Mouse (Mus musculus): ENCODE results near the gene Slc29a2. TPM values are rescaled to one million over a fixed set of nuclear protein-coding genes. Genes with fewer than 3 reads are reported as not detected.

Slc29a2 gene
- polyA plus RNA-seq, 1 experiment from 2014 or later, result 1.7 TPM

DNA sequence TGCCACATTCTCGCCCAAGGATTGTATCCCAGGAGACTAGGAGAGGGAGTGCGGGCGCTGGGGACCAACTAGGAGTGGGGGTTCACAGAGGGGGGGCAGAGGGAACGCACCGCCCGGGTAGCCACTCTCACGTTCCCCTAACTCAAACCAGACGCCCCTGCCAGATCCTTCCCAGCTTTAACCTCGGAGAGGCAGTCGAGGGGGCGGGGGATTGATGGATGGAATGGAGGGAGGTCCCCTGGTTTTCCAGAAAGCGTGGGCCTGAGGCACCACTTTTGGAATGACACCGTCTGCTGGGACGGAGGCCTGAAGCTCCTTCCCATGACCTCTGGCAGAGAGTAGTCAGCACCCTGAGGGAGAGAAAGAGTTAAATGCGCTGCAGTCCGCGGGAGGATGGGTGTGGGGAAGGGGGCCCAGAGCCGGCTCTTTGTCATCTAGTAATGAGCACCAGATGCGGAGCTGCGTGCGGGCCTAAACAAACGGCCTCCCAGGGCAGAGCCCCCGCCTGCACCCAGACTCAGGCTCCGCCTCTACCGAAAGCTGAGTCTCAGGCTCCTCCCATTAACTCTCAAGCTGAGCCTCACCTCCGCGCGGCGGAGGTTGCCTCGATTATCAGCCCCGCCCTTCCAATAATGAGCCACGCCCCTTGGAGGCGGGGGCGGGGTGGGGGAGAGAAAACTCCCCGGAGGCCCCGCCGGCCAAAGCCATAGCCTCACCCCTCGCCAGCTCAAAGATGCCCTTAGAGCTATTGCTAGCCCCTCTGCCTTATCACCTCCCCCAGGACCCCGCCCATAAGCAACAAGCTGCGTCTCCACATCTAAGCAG lies 48.1 kb downstream of the Slc29a2 start:
- Histone ChIP-seq H3K27me3 (peaks cover 73% of the 10 kb centered on the region), H3K9ac (peak overlapping the region; percentile 67), H3K9me3 (replicated peaks) (no peaks in the 10 kb centered on the region), H3K4me1 (replicated peaks) (peaks cover 59% of the 10 kb centered on the region), H3K36me3 (no peaks in the 10 kb centered on the region), H3K4me2 (peak overlapping the region; percentile 84), H3K27ac (peak overlapping the region; percentile 45), H3K4me3 (replicated peaks) (peak overlapping the region; percentile 59)
- 4% methylated on average over 39 of the region's 40 CpGs for WGBS (ENCODE audit: insufficient replicate concordance)
- ATAC-seq (ENCODE audit: low read depth) (peak; percentile 73), DNase-seq (peak; percentile 82)

DNA sequence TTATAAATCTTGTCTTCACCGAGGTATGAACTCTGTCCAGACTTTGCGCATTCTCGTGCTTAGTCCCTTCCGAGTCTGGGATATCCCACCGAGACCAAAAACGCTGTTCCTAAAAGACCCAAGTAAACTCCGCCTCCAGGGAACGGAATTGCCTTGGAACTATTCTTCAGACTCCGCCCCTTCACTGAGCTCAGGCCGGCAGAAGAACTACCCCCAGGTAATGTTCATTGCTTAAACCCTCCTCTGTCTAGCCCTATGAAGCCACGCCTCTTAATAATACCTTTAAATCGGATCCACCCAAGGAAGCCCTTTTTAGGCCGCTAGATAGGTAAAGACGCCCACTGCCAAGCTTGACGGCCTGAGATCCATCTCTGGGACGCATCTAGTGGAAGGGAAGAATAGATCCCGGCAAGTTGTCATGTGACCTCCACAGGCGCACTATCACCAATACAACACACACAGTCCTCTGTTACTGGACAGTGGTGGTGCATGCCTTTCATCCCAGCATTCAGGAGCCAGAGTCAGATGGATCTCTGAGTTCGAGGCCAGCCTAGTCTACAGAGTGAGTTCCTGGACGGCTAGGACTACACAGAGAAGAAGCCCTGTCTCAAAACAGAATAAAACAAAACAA lies 48.8 kb downstream of the Slc29a2 start:
- WGBS (ENCODE audit: insufficient replicate concordance), result 4% methylated on average over 20 of the region's 20 CpGs
- peak; percentile 5; the same call in 1 of the 2 replicates for ATAC-seq (ENCODE audit: low read depth)
- no peaks in the 10 kb centered on the region for H3K36me3 ChIP-seq
- H3K4me3 ChIP-seq (replicated peaks), result peak overlapping the region; percentile 59
- DNase-seq, result no peak
- H3K9ac ChIP-seq, result peak overlapping the region; percentile 17
- peak overlapping the region; percentile 45 for H3K27ac ChIP-seq
- peaks cover 68% of the 10 kb centered on the region for H3K27me3 ChIP-seq
- H3K9me3 ChIP-seq (replicated peaks), result no peaks in the 10 kb centered on the region
- peaks cover 52% of the 10 kb centered on the region for H3K4me1 ChIP-seq (replicated peaks)
- H3K4me2 ChIP-seq, result peak overlapping the region; percentile 84

DNA sequence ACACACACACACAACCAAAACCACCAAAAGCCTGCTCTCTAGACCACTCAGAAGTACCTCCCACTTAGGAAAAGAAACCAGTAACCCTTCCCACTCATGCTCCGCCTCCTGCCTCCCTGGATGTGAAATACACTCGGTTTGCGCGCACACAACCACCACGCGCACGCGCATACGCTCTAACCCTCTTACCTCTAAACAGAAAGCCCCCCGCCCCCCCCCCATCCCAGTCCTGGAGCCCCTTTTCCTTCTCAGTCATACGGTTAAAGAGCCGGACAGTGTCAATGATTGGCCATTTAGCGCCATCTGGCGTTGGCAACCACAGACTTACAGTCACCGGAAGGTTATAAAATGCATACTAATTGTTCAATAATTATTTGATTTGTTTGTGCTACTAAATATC lies 49.4 kb downstream of the Slc29a2 start:
- WGBS (ENCODE audit: insufficient replicate concordance), result 1% methylated on average over 15 of the region's 15 CpGs
- no peaks in the 10 kb centered on the region for H3K9me3 ChIP-seq (replicated peaks)
- H3K4me3 ChIP-seq (replicated peaks), result peak overlapping the region; percentile 59
- peaks cover 63% of the 10 kb centered on the region for H3K27me3 ChIP-seq
- ATAC-seq (ENCODE audit: low read depth), result no peak; the same call in 1 of the 2 replicates
- peaks cover 47% of the 10 kb centered on the region for H3K4me1 ChIP-seq (replicated peaks)
- H3K9ac ChIP-seq, result 0 out of 2 replicates have a peak overlapping the region, but pooled peaks have one; percentile 17
- DNase-seq, result peak; percentile 40
- no peak overlapping the region for H3K27ac ChIP-seq
- no peaks in the 10 kb centered on the region for H3K36me3 ChIP-seq
- peak overlapping the region; percentile 84 for H3K4me2 ChIP-seq

DNA sequence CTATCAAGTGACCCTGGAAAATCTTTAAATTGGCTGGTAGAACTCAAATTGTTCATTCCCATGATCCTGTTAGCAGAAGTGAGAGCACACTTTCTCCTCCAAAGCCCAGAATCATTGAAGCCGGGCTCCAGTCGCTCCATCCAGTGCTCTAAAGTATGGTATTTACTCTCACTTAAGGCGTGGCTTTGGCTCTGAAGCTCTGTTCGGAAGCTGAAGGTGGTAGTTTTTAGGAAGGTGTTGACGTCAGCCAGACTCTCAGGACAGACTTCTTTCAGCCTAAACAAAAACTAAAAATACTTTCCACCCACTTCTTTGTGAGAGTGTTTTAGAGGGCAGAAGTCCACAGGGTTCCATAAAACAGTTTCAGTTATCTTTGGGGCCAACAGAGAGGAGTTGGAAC lies 49.9 kb downstream of the Slc29a2 start:
- Histone ChIP-seq H3K4me3 (replicated peaks) (no peak overlapping the region), H3K36me3 (no peaks in the 10 kb centered on the region), H3K4me2 (no peak overlapping the region), H3K9me3 (replicated peaks) (no peaks in the 10 kb centered on the region), H3K27ac (no peak overlapping the region), H3K4me1 (replicated peaks) (peaks cover 42% of the 10 kb centered on the region), H3K9ac (no peak overlapping the region), H3K27me3 (peaks cover 62% of the 10 kb centered on the region)
- ATAC-seq (ENCODE audit: low read depth) (no peak), DNase-seq (no peak)
- WGBS (ENCODE audit: insufficient replicate concordance), result 30% methylated on average over 5 of the region's 5 CpGs

DNA sequence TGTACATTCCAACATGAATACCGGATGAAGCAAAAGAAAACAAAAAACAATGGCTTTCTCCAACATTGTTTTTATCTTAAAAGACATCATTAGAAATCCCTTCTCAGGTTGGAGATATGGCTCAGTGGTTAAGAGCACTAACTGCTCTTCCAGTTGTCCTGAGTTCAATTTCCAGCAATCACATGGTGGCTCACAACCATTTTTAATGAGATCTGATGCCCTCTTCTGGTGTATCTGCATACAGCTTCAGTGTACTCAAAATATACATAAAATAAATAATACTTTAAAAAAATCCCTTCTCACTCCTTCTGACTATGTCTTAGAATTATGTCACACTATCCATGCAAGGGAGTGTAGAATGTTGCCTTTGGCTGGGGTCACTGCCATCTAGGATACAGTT lies 55.6 kb downstream of the Slc29a2 start:
- no peak overlapping the region for H3K4me3 ChIP-seq (replicated peaks)
- H3K27me3 ChIP-seq, result peaks cover 71% of the 10 kb centered on the region
- 69% methylated on average over 1 of the region's 1 CpGs for WGBS (ENCODE audit: insufficient replicate concordance)

More for the DNA sequence above, 55.6 kb downstream of the Slc29a2 start:
- Histone ChIP-seq H3K36me3 (no peaks in the 10 kb centered on the region), H3K27ac (no peak overlapping the region), H3K4me1 (replicated peaks) (no peaks in the 10 kb centered on the region), H3K9ac (no peak overlapping the region), H3K4me2 (no peak overlapping the region), H3K9me3 (replicated peaks) (no peaks in the 10 kb centered on the region)
- no peak for ATAC-seq (ENCODE audit: low read depth)
- no peak for DNase-seq

Other genes starting within 250 kb of the Slc29a2 start
- gene Rbm4, start 230.0 kb upstream of the Slc29a2 start, polyA plus RNA-seq (2015; fragmentation: Nextera tagmentation; extraction: Ambion mirVana), result 26.0 and 26.5 TPM in 2 replicates
- gene Gm21992, start 212.2 kb upstream of the Slc29a2 start, polyA plus RNA-seq (2015; fragmentation: Nextera tagmentation; extraction: Ambion mirVana), result 18.5 and 20.7 TPM in 2 replicates
- 38.6 and 49.4 TPM in 2 replicates for gene Rbm14, start 212.2 kb upstream of the Slc29a2 start, polyA plus RNA-seq (2015; fragmentation: Nextera tagmentation; extraction: Ambion mirVana)
- 40.7 and 41.2 TPM in 2 replicates for gene Ccs, start 184.5 kb upstream of the Slc29a2 start, polyA plus RNA-seq (2015; fragmentation: Nextera tagmentation; extraction: Ambion mirVana)
- 0.06 TPM in 1 of 2 replicates, not detected in the other for gene Ccdc87, start 184.5 kb upstream of the Slc29a2 start, polyA plus RNA-seq (2015; fragmentation: Nextera tagmentation; extraction: Ambion mirVana)
- 23.6 and 25.3 TPM in 2 replicates for gene Ctsf, start 168.7 kb upstream of the Slc29a2 start, polyA plus RNA-seq (2015; fragmentation: Nextera tagmentation; extraction: Ambion mirVana)
- 0.74 and 0.82 TPM in 2 replicates for gene Actn3, start 146.0 kb upstream of the Slc29a2 start, polyA plus RNA-seq (2015; fragmentation: Nextera tagmentation; extraction: Ambion mirVana)
- gene Zdhhc24, start 145.2 kb upstream of the Slc29a2 start, polyA plus RNA-seq (2015; fragmentation: Nextera tagmentation; extraction: Ambion mirVana), result 11.2 and 11.5 TPM in 2 replicates
- gene Bbs1, start 117.2 kb upstream of the Slc29a2 start, polyA plus RNA-seq (2015; fragmentation: Nextera tagmentation; extraction: Ambion mirVana), result 0.80 and 1.1 TPM in 2 replicates
- gene Dpp3, start 95.6 kb upstream of the Slc29a2 start, polyA plus RNA-seq (2015; fragmentation: Nextera tagmentation; extraction: Ambion mirVana), result 59.5 and 65.1 TPM in 2 replicates
- 0.10 and 0.13 TPM in 2 replicates for gene Peli3, start 80.7 kb upstream of the Slc29a2 start, polyA plus RNA-seq (2015; fragmentation: Nextera tagmentation; extraction: Ambion mirVana)
- gene Mrpl11, start 61.7 kb upstream of the Slc29a2 start, polyA plus RNA-seq (2015; fragmentation: Nextera tagmentation; extraction: Ambion mirVana), result 67.6 and 80.0 TPM in 2 replicates
- gene Npas4, start 33.5 kb upstream of the Slc29a2 start, polyA plus RNA-seq (2015; fragmentation: Nextera tagmentation; extraction: Ambion mirVana), result not detected in 2 replicates
- gene B4gat1, start 15.0 kb downstream of the Slc29a2 start, polyA plus RNA-seq (2015; fragmentation: Nextera tagmentation; extraction: Ambion mirVana), result 9.3 and 10.9 TPM in 2 replicates
- 0.70 TPM in 1 of 2 replicates, not detected in the other for gene AC124502.3, start 15.0 kb downstream of the Slc29a2 start, polyA plus RNA-seq (2015; fragmentation: Nextera tagmentation; extraction: Ambion mirVana)
- 34.8 and 35.1 TPM in 2 replicates for gene Brms1, start 17.5 kb downstream of the Slc29a2 start, polyA plus RNA-seq (2015; fragmentation: Nextera tagmentation; extraction: Ambion mirVana)
- gene Rin1, start 26.6 kb downstream of the Slc29a2 start, polyA plus RNA-seq (2015; fragmentation: Nextera tagmentation; extraction: Ambion mirVana), result 0.33 and 0.36 TPM in 2 replicates
- gene Cd248, start 44.2 kb downstream of the Slc29a2 start, polyA plus RNA-seq (2015; fragmentation: Nextera tagmentation; extraction: Ambion mirVana), result 3.1 and 3.7 TPM in 2 replicates
- 0.49 and 0.89 TPM in 2 replicates for gene Tmem151a, start 61.7 kb downstream of the Slc29a2 start, polyA plus RNA-seq (2015; fragmentation: Nextera tagmentation; extraction: Ambion mirVana)
- 45.5 and 46.6 TPM in 2 replicates for gene Yif1a, start 64.7 kb downstream of the Slc29a2 start, polyA plus RNA-seq (2015; fragmentation: Nextera tagmentation; extraction: Ambion mirVana)
- gene Cnih2, start 74.7 kb downstream of the Slc29a2 start, polyA plus RNA-seq (2015; fragmentation: Nextera tagmentation; extraction: Ambion mirVana), result 1.3 and 1.4 TPM in 2 replicates
- 96.4 and 102 TPM in 2 replicates for gene Rab1b, start 83.2 kb downstream of the Slc29a2 start, polyA plus RNA-seq (2015; fragmentation: Nextera tagmentation; extraction: Ambion mirVana)
- 2.3 and 2.9 TPM in 2 replicates for gene Klc2, start 94.7 kb downstream of the Slc29a2 start, polyA plus RNA-seq (2015; fragmentation: Nextera tagmentation; extraction: Ambion mirVana)
- gene Pacs1, start 249.3 kb downstream of the Slc29a2 start, polyA plus RNA-seq (2015; fragmentation: Nextera tagmentation; extraction: Ambion mirVana), result 7.7 and 10.4 TPM in 2 replicates